Mouse (Mus musculus): ENCODE measurements around the gene Plekhj1. TPM values are rescaled to one million over a fixed set of nuclear protein-coding genes. Genes with fewer than 3 reads are reported as not detected.
A peak's percentile ranks its signal among the peaks of the same experiment; 100 is the strongest.

Plekhj1 gene
- polyA plus RNA-seq, 1 experiment from 2014 or later, result 143 TPM

- peaks cover 25% of the 10 kb centered on the region for H3K27me3 ChIP-seq (replicated peaks; ENCODE audit: control insufficient read depth, insufficient read depth, low read length)
- 17% methylated on average over 40 of the region's 40 CpGs for WGBS
- no peak for ATAC-seq
- no peak overlapping the region for H3K4me3 ChIP-seq (replicated peaks; ENCODE audit: low read length)
- H3K9me3 ChIP-seq (ENCODE audit: control insufficient read depth, low read length), result no peaks in the 10 kb centered on the region
- H3K36me3 ChIP-seq (ENCODE audit: control insufficient read depth, insufficient read depth), result peaks cover 6% of the 10 kb centered on the region
- no peak overlapping the region for H3K27ac ChIP-seq (ENCODE audit: low read length)
- peaks cover 26% of the 10 kb centered on the region for H3K4me1 ChIP-seq (replicated peaks; ENCODE audit: control insufficient read depth, insufficient read depth, low read length)
- H3K9ac ChIP-seq (replicated peaks; ENCODE audit: low read depth, low read length), result peak overlapping the region; percentile 26; the same call in 1 of the 2 replicates
- no peak overlapping the region for H3K4me2 ChIP-seq (ENCODE audit: low read length)
Observed at GRCm38 (mm10) chr10:80808099-80808984, 9.9 kb upstream of the Plekhj1 start.

GRCm38 (mm10) chr10:80807057-80807627, 8.7 kb upstream of the Plekhj1 start:
- H3K27me3 ChIP-seq (replicated peaks; ENCODE audit: control insufficient read depth, insufficient read depth, low read length), result peaks cover 25% of the 10 kb centered on the region
- ATAC-seq, result peak; percentile 83

GRCm38 (mm10) chr10:80806341-80807056, 8.1 kb upstream of the Plekhj1 start:
- peak overlapping the region; percentile 88 for H3K4me2 ChIP-seq (ENCODE audit: low read length)
- 38% methylated on average over 34 of the region's 34 CpGs for WGBS
- ATAC-seq, result 0 out of 2 replicates have a peak, but pooled peaks have one; percentile 2
- peak overlapping the region; percentile 51 for H3K4me3 ChIP-seq (replicated peaks; ENCODE audit: low read length)
- peaks cover 26% of the 10 kb centered on the region for H3K4me1 ChIP-seq (replicated peaks; ENCODE audit: control insufficient read depth, insufficient read depth, low read length)
- H3K9ac ChIP-seq (replicated peaks; ENCODE audit: low read depth, low read length), result peak overlapping the region; percentile 71
- H3K9me3 ChIP-seq (ENCODE audit: control insufficient read depth, low read length), result no peaks in the 10 kb centered on the region
- H3K27me3 ChIP-seq (replicated peaks; ENCODE audit: control insufficient read depth, insufficient read depth, low read length), result peaks cover 25% of the 10 kb centered on the region
- H3K36me3 ChIP-seq (ENCODE audit: control insufficient read depth, insufficient read depth), result peaks cover 19% of the 10 kb centered on the region
- H3K27ac ChIP-seq (ENCODE audit: low read length), result peak overlapping the region; percentile 84

More at GRCm38 (mm10) chr10:80807057-80807627, 8.7 kb upstream of the Plekhj1 start:
- H3K4me3 ChIP-seq (replicated peaks; ENCODE audit: low read length), result peak overlapping the region; percentile 51
- peaks cover 26% of the 10 kb centered on the region for H3K4me1 ChIP-seq (replicated peaks; ENCODE audit: control insufficient read depth, insufficient read depth, low read length)
- 2% methylated on average over 52 of the region's 58 CpGs for WGBS
- peaks cover 13% of the 10 kb centered on the region for H3K36me3 ChIP-seq (ENCODE audit: control insufficient read depth, insufficient read depth)
- H3K9me3 ChIP-seq (ENCODE audit: control insufficient read depth, low read length), result no peaks in the 10 kb centered on the region
- peak overlapping the region; percentile 71 for H3K9ac ChIP-seq (replicated peaks; ENCODE audit: low read depth, low read length)
- H3K4me2 ChIP-seq (ENCODE audit: low read length), result peak overlapping the region; percentile 88
- H3K27ac ChIP-seq (ENCODE audit: low read length), result peak overlapping the region; percentile 84

- 0 out of 2 replicates have a peak, but pooled peaks have one; percentile 14 for ATAC-seq
- WGBS, result 15% methylated on average over 3 of the region's 3 CpGs
- Histone ChIP-seq H3K27me3 (replicated peaks; ENCODE audit: control insufficient read depth, insufficient read depth, low read length) (peaks cover 25% of the 10 kb centered on the region), H3K36me3 (ENCODE audit: control insufficient read depth, insufficient read depth) (peaks cover 21% of the 10 kb centered on the region), H3K9ac (replicated peaks; ENCODE audit: low read depth, low read length) (no peak overlapping the region), H3K4me3 (replicated peaks; ENCODE audit: low read length) (no peak overlapping the region), H3K4me1 (replicated peaks; ENCODE audit: control insufficient read depth, insufficient read depth, low read length) (peaks cover 26% of the 10 kb centered on the region), H3K27ac (ENCODE audit: low read length) (no peak overlapping the region), H3K4me2 (ENCODE audit: low read length) (no peak overlapping the region), H3K9me3 (ENCODE audit: control insufficient read depth, low read length) (no peaks in the 10 kb centered on the region)
Observed at GRCm38 (mm10) chr10:80805925-80806324, 7.5 kb upstream of the Plekhj1 start.

- WGBS, result 63% methylated on average over 5 of the region's 5 CpGs
- ATAC-seq, result no peak
- no peaks in the 10 kb centered on the region for H3K9me3 ChIP-seq (ENCODE audit: control insufficient read depth, low read length)
- H3K36me3 ChIP-seq (ENCODE audit: control insufficient read depth, insufficient read depth), result peaks cover 21% of the 10 kb centered on the region
- H3K27ac ChIP-seq (ENCODE audit: low read length), result no peak overlapping the region
- H3K4me3 ChIP-seq (replicated peaks; ENCODE audit: low read length), result no peak overlapping the region
- H3K9ac ChIP-seq (replicated peaks; ENCODE audit: low read depth, low read length), result no peak overlapping the region
- H3K27me3 ChIP-seq (replicated peaks; ENCODE audit: control insufficient read depth, insufficient read depth, low read length), result peaks cover 21% of the 10 kb centered on the region
- H3K4me1 ChIP-seq (replicated peaks; ENCODE audit: control insufficient read depth, insufficient read depth, low read length), result peaks cover 28% of the 10 kb centered on the region
- H3K4me2 ChIP-seq (ENCODE audit: low read length), result no peak overlapping the region
Observed at GRCm38 (mm10) chr10:80805322-80805721, 6.9 kb upstream of the Plekhj1 start.

- H3K27ac ChIP-seq (ENCODE audit: low read length), result no peak within 1 kb of the TSS
- no peaks in the 10 kb centered on the region for H3K9me3 ChIP-seq (ENCODE audit: control insufficient read depth, low read length)
- H3K27me3 ChIP-seq (replicated peaks; ENCODE audit: control insufficient read depth, insufficient read depth, low read length), result peaks cover 17% of the 10 kb centered on the region
- peaks cover 32% of the 10 kb centered on the region for H3K4me1 ChIP-seq (replicated peaks; ENCODE audit: control insufficient read depth, insufficient read depth, low read length)
- 56% methylated on average over 6 of the region's 6 CpGs for WGBS
- no peak within 1 kb of the TSS for H3K9ac ChIP-seq (replicated peaks; ENCODE audit: low read depth, low read length)
- no peak within 1 kb of the TSS for H3K4me2 ChIP-seq (ENCODE audit: low read length)
- ATAC-seq, result no peak
- no peak within 1 kb of the TSS for H3K4me3 ChIP-seq (replicated peaks; ENCODE audit: low read length)
- H3K36me3 ChIP-seq (ENCODE audit: control insufficient read depth, insufficient read depth), result peaks cover 21% of the 10 kb centered on the region
Observed at GRCm38 (mm10) chr10:80804916-80805315, 6.5 kb upstream of the Plekhj1 start, which contains the start of gene Amh. TSS of gene Amh (plus strand) at chr10:80805243.

- Histone ChIP-seq H3K36me3 (ENCODE audit: control insufficient read depth, insufficient read depth) (peaks cover 21% of the 10 kb centered on the region), H3K27me3 (replicated peaks; ENCODE audit: control insufficient read depth, insufficient read depth, low read length) (peaks cover 11% of the 10 kb centered on the region), H3K4me3 (replicated peaks; ENCODE audit: low read length) (no peak overlapping the region), H3K9me3 (ENCODE audit: control insufficient read depth, low read length) (no peaks in the 10 kb centered on the region), H3K4me1 (replicated peaks; ENCODE audit: control insufficient read depth, insufficient read depth, low read length) (peaks cover 38% of the 10 kb centered on the region), H3K27ac (ENCODE audit: low read length) (no peak overlapping the region), H3K9ac (replicated peaks; ENCODE audit: low read depth, low read length) (no peak overlapping the region), H3K4me2 (ENCODE audit: low read length) (no peak overlapping the region)
- WGBS, result 93% methylated on average over 2 of the region's 2 CpGs
- ATAC-seq, result no peak
Observed at GRCm38 (mm10) chr10:80804340-80804739, 5.9 kb upstream of the Plekhj1 start.

GRCm38 (mm10) chr10:80802996-80803395, 4.6 kb upstream of the Plekhj1 start:
- no peak overlapping the region for H3K4me3 ChIP-seq (replicated peaks; ENCODE audit: low read length)
- 91% methylated on average over 3 of the region's 3 CpGs for WGBS
- peaks cover 21% of the 10 kb centered on the region for H3K36me3 ChIP-seq (ENCODE audit: control insufficient read depth, insufficient read depth)
- no peaks in the 10 kb centered on the region for H3K9me3 ChIP-seq (ENCODE audit: control insufficient read depth, low read length)
- no peak overlapping the region for H3K4me2 ChIP-seq (ENCODE audit: low read length)
- peaks cover under 1% of the 10 kb centered on the region for H3K27me3 ChIP-seq (replicated peaks; ENCODE audit: control insufficient read depth, insufficient read depth, low read length)
- no peak overlapping the region for H3K27ac ChIP-seq (ENCODE audit: low read length)
- H3K9ac ChIP-seq (replicated peaks; ENCODE audit: low read depth, low read length), result no peak overlapping the region
- peaks cover 31% of the 10 kb centered on the region for H3K4me1 ChIP-seq (replicated peaks; ENCODE audit: control insufficient read depth, insufficient read depth, low read length)
- ATAC-seq, result no peak
